Mouse (Mus musculus) neural tube, embryonic 14.5 days (tissue): Measurements from ENCODE around the gene Tmtc2. TPM values are rescaled to one million over a fixed set of nuclear protein-coding genes. Genes with fewer than 3 reads are reported as not detected.
"Not testable (repeated sequence)": the region's sequence is repeated elsewhere in the genome, so short reads cannot be mapped to it uniquely, and the experiment has no call there.

ENCODE experiments used
- ATAC-seq: fragments of 200-750 bp; cut with Nextera tagmentation; 2 replicates; pipeline ENCODE4 v1.8.0; 2017; ENCODE audit warnings: low read depth, mild to moderate bottlenecking, moderate TSS enrichment, moderate library complexity
- H3K27ac ChIP-seq: fragments of 300-500 bp; sonication (generic); 2 replicates; pipeline ENCODE4 v1.5.1; 2014; ENCODE audit warnings: low read depth, mild to moderate bottlenecking, control low read depth, low read length, moderate library complexity, mixed read lengths
- H3K27me3 ChIP-seq: fragments of 300-500 bp; sonication (generic); 2 replicates; pipeline ENCODE4 v1.6.1; 2014; ENCODE audit warnings: low read length; ENCODE audit not compliant: control insufficient read depth, insufficient read depth
- H3K36me3 ChIP-seq: fragments of 300-500 bp; sonication (generic); 2 replicates; pipeline ENCODE4 v1.6.1; 2014; ENCODE audit warnings: low read length, mixed read lengths; ENCODE audit not compliant: control insufficient read depth, insufficient read depth
- H3K4me1 ChIP-seq: fragments of 300-500 bp; sonication (generic); 2 replicates; pipeline ENCODE4 v1.6.1; 2014; ENCODE audit warnings: low read length; ENCODE audit not compliant: control insufficient read depth, insufficient read depth
- H3K4me2 ChIP-seq: fragments of 300-500 bp; sonication (generic); 2 replicates; pipeline ENCODE4 v1.6.1; 2014; ENCODE audit warnings: mild to moderate bottlenecking, low read depth, low read length, control low read depth
- H3K4me3 ChIP-seq: fragments of 300-500 bp; sonication (generic); 2 replicates; pipeline ENCODE4 v1.5.1; 2014; ENCODE audit warnings: low read depth, low read length, control low read depth, mixed read lengths
- H3K9ac ChIP-seq: fragments of 300-500 bp; sonication (generic); replicated peaks from 2 replicates; pipeline ENCODE4 v1.6.1; 2014; ENCODE audit warnings: low read depth, mild to moderate bottlenecking, control low read depth, low read length, mixed read lengths
- H3K9me3 ChIP-seq: fragments of 300-500 bp; sonication (generic); 2 replicates; pipeline ENCODE4 v1.6.1; 2016; ENCODE audit warnings: low read length; ENCODE audit not compliant: control insufficient read depth
- WGBS: fragments of 180-500 bp; shearing (Covaris S2); extraction: QIAGEN DNeasy Blood & Tissue Kit; methylation state at CpG from one replicate; pipeline ENCODE4 v1.1.7; 2014; 5-methylcytosine and 5-hydroxymethylcytosine counted together
- polyA plus RNA-seq: library from polyadenylated mRNA; unstranded; fragments of >200 nt; fragmentation: Nextera tagmentation; extraction: Ambion mirVana; gene quantifications from 2 replicates; pipeline ENCODE4 v1.2.1, GENCODE M21; 2014

Gene Tmtc2
- polyA plus RNA-seq, 1 experiment from 2014 or later: 9.2 TPM

DNA sequence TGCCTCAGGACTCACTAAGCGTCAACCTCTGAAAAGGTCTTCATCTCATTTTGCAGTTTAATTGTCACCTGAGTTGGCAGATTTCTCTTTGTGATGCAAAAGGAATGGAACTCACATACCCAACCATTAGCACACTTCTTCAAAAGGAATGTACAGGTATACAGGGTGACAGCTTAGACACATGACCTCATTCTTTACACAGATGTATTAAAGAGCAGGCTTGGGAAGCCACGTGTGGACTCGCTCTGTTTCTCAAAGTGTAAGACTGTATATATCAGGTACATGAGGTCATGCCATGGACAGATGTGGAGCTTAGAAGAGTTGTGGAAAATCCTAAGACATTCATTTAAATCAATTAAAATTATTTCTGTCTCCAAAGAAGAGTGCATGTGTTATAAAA is 286.7 kb downstream of the Tmtc2 start:
- no peaks in the 10 kb centered on the region for H3K27me3 ChIP-seq
- no peaks in the 10 kb centered on the region for H3K9me3 ChIP-seq
- ATAC-seq: no peak
- no peak overlapping the region for H3K27ac ChIP-seq
- H3K4me3 ChIP-seq: no peak overlapping the region
- WGBS: 91% methylated on average over 3 of the region's 3 CpGs
- H3K4me1 ChIP-seq: no peaks in the 10 kb centered on the region
- H3K9ac ChIP-seq: no peak overlapping the region
- H3K36me3 ChIP-seq: no peaks in the 10 kb centered on the region
- H3K4me2 ChIP-seq: no peak overlapping the region

DNA sequence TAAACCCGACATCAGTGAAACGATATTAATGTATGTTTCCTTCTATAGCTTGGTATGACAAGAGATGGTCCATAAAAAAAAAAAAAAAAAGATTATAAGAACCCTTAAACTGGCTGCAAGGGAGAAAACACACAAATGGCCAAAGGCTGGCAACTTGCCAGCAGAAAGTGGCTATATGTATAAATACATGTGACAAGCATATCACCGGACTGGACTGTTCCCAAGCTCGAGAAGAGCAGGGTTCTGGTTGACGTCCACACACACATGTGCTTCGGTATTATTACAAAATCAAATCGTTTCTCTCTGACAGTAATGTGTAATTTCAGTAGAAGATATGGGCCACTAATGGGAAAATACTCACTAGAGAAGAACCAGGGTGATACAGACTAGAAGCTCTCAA is 287.2 kb downstream of the Tmtc2 start:
- Histone ChIP-seq H3K4me1 (no peaks in the 10 kb centered on the region), H3K27ac (no peak overlapping the region), H3K4me2 (no peak overlapping the region), H3K27me3 (no peaks in the 10 kb centered on the region), H3K9ac (no peak overlapping the region), H3K4me3 (no peak overlapping the region), H3K36me3 (no peaks in the 10 kb centered on the region), H3K9me3 (no peaks in the 10 kb centered on the region)
- ATAC-seq: no peak
- WGBS: 78% methylated on average over 7 of the region's 7 CpGs

DNA sequence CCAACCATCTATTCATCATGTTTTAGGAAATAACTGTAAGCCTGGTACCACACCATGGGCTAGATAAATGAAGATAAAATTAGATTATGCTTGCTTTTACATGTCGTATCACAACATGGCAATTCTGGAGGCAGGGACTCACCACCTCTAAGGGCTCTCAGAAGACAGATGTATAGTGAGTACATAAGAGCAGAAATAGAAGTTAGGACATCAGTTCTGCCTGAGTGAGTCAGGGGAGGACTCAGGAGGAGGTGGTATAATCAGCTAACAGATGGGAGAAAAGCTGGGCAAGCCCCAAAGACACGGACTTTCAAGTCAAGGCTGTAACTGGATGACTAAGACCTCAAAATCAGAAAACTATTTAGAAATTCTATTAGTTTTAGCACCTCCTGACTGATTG is 288.0 kb downstream of the Tmtc2 start:
- no peaks in the 10 kb centered on the region for H3K36me3 ChIP-seq
- H3K9me3 ChIP-seq: no peaks in the 10 kb centered on the region
- no peak for ATAC-seq
- H3K27me3 ChIP-seq: no peaks in the 10 kb centered on the region
- no peak overlapping the region for H3K9ac ChIP-seq
- H3K4me3 ChIP-seq: no peak overlapping the region
- H3K4me2 ChIP-seq: no peak overlapping the region
- 75% methylated on average over 2 of the region's 2 CpGs for WGBS
- no peak overlapping the region for H3K27ac ChIP-seq
- H3K4me1 ChIP-seq: no peaks in the 10 kb centered on the region

DNA sequence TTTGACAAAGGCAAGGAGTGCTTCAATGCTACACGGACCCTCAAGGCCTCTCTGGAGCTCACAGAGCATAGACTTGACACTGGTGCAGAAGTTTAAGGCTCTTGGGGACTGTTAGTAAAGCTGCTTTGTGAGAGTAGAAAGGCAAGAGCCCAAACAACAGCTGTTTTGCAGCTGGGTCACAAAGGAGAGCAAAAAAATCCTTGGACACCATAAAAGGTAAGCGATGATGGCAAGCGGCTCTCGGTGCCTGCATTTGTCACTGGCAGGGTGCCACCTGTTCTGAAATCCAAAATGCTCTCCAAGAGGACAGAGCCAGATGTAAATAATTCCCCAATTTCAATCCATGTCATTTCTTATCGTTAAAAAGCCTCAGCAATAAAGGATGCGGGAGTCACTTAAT is 290.1 kb downstream of the Tmtc2 start:
- H3K9ac ChIP-seq: no peak overlapping the region
- H3K4me1 ChIP-seq: no peaks in the 10 kb centered on the region
- H3K27ac ChIP-seq: no peak overlapping the region
- H3K4me3 ChIP-seq: no peak overlapping the region
- no peaks in the 10 kb centered on the region for H3K36me3 ChIP-seq
- no peaks in the 10 kb centered on the region for H3K9me3 ChIP-seq
- WGBS: 53% methylated on average over 6 of the region's 6 CpGs
- no peak for ATAC-seq
- H3K27me3 ChIP-seq: no peaks in the 10 kb centered on the region
- no peak overlapping the region for H3K4me2 ChIP-seq

DNA sequence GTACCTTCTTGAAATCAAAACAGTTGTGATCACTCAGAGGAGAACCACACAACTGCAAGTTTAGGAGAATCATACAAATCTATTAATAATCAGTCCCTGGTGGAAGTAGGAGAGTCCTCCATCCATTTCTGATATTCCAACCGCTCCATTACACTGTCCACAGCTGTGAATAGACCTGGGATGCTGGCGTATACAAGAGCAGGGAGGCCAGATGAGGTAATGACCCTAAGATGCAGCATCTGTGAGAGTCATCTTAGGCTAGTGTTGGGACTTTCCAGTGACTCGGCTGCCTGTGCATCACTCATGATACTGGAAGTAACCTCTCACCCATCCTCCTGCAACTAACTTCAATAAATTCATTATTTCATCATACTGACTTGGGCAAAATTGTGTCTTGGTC is 293.3 kb downstream of the Tmtc2 start:
- Histone ChIP-seq H3K27ac (no peak overlapping the region), H3K4me2 (no peak overlapping the region), H3K36me3 (no peaks in the 10 kb centered on the region), H3K4me3 (no peak overlapping the region), H3K4me1 (no peaks in the 10 kb centered on the region), H3K27me3 (no peaks in the 10 kb centered on the region), H3K9ac (no peak overlapping the region), H3K9me3 (no peaks in the 10 kb centered on the region)
- ATAC-seq: no peak
- WGBS: 85% methylated on average over 3 of the region's 3 CpGs

DNA sequence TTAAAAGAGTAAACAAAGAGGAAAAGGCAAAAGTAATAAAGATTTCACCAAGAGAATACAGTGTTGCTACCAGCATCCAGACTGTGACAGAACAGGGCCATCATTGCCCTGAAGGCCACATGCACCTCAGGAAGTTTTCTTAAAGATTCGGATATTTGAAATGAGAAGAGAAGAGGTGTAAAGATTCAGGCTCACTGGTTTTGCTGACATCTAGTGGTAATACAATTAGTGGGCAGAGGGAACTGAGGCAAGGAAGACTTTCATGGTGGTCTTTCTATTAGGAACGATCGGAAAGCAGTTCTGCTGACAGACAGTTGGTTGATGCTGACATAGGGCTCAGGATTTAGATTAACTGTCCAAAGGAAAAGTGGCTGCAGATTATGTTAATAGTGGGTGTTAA is 314.2 kb downstream of the Tmtc2 start:
- Histone ChIP-seq H3K27ac (no peak overlapping the region), H3K9ac (no peak overlapping the region), H3K9me3 (no peaks in the 10 kb centered on the region), H3K4me1 (no peaks in the 10 kb centered on the region), H3K4me3 (no peak overlapping the region), H3K4me2 (no peak overlapping the region), H3K27me3 (no peaks in the 10 kb centered on the region), H3K36me3 (no peaks in the 10 kb centered on the region)
- no peak for ATAC-seq
- WGBS: 63% methylated on average over 3 of the region's 3 CpGs

DNA sequence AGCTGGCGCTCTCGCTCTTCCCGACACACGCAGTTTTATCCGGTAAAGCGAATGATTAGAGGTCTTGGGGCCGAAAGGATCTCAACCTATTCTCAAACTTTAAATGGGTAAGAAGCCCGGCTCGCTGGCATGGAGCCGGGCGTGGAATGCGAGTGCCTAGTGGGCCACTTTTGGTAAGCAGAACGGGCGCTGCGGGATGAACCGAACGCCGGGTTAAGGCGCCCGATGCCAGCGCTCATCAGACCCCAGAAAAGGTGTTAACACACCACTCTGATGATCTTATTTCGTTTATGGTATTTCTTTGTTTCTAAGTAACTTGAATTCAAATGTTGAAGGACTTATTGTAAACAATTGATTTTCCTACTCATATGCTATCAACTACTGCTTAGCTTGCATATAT is 336.0 kb downstream of the Tmtc2 start:
- not testable (repeated sequence) for H3K27ac ChIP-seq, H3K4me3 ChIP-seq, H3K4me1 ChIP-seq, H3K9ac ChIP-seq, H3K4me2 ChIP-seq, H3K9me3 ChIP-seq, H3K36me3 ChIP-seq, H3K27me3 ChIP-seq, ATAC-seq
- WGBS: 93% methylated on average over 22 of the region's 22 CpGs

DNA sequence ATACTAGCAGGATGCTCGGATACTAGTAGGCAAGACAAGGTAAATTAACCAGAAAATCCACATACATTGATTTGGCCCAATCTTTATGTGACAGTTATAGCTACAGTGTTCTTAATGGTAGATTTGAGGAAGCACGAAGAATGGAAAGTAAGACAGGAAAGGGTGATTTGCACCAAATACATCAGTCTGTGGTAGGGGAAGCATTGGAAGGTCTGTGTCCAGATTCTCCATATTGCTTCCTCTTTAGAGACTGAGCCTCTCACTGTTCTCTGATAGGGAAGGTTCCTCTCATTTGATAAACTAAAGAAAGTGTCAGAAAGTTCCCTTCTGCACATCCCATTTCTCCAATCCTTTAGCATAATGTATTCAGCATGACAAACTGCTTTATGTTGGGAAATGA is 341.4 kb downstream of the Tmtc2 start:
- 92% methylated on average over 2 of the region's 2 CpGs for WGBS
- no peak for ATAC-seq
- H3K9ac ChIP-seq: no peak overlapping the region
- H3K4me2 ChIP-seq: no peak overlapping the region
- H3K27me3 ChIP-seq: no peaks in the 10 kb centered on the region
- H3K4me1 ChIP-seq: no peaks in the 10 kb centered on the region
- H3K27ac ChIP-seq: no peak overlapping the region
- H3K9me3 ChIP-seq: no peaks in the 10 kb centered on the region
- H3K36me3 ChIP-seq: no peaks in the 10 kb centered on the region
- H3K4me3 ChIP-seq: no peak overlapping the region

DNA sequence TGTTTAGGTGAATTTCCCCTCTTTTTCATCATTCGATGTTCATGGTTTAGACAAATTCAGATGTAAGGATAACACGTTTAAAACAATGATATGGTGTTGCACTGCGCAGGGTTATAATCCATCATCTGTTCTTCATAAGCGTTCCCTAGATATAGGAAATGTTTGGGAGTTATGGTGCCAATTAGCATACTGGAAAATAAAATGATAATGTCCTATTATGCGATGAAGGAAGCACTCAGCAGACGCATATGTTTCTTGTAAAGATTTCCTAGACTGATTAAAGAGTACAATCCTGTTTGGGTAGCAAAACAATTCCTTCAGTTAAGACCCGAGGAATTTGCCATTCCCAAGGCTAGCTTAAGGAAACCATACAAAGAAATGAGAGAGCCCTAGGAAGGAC is 343.8 kb downstream of the Tmtc2 start:
- ATAC-seq: no peak

DNA sequence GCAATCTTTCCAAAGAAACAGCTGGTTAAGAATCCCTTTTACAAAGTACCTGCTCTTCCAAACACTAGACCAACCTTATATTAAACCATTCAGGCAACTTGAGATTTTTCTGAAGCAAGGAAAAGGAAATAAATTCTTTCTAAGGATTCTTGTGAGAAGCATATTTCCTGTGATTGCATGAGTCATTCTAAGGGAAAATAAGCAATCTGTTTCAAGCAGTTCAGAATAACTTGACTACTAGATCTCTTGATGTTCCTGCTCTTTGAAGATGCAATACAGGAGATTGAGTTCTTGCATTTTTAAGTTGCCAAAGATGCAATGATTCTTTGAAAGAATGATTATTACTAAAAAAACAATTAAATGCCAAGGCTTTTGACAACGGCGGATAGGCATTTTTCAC is 345.6 kb downstream of the Tmtc2 start:
- Histone ChIP-seq H3K27ac (no peak overlapping the region), H3K27me3 (no peaks in the 10 kb centered on the region), H3K36me3 (no peaks in the 10 kb centered on the region), H3K4me1 (no peaks in the 10 kb centered on the region), H3K9me3 (no peaks in the 10 kb centered on the region), H3K4me3 (no peak overlapping the region), H3K4me2 (no peak overlapping the region), H3K9ac (no peak overlapping the region)
- WGBS: 80% methylated on average over 2 of the region's 2 CpGs
- no peak for ATAC-seq

More for the DNA sequence above, 343.8 kb downstream of the Tmtc2 start:
- Histone ChIP-seq H3K4me3 (no peak overlapping the region), H3K9ac (no peak overlapping the region), H3K4me1 (no peaks in the 10 kb centered on the region), H3K27ac (no peak overlapping the region), H3K9me3 (no peaks in the 10 kb centered on the region), H3K36me3 (no peaks in the 10 kb centered on the region), H3K4me2 (no peak overlapping the region), H3K27me3 (no peaks in the 10 kb centered on the region)
- 75% methylated on average over 7 of the region's 7 CpGs for WGBS
